Mouse (Mus musculus): Measurements from ENCODE around the gene Chil1.

DNA sequence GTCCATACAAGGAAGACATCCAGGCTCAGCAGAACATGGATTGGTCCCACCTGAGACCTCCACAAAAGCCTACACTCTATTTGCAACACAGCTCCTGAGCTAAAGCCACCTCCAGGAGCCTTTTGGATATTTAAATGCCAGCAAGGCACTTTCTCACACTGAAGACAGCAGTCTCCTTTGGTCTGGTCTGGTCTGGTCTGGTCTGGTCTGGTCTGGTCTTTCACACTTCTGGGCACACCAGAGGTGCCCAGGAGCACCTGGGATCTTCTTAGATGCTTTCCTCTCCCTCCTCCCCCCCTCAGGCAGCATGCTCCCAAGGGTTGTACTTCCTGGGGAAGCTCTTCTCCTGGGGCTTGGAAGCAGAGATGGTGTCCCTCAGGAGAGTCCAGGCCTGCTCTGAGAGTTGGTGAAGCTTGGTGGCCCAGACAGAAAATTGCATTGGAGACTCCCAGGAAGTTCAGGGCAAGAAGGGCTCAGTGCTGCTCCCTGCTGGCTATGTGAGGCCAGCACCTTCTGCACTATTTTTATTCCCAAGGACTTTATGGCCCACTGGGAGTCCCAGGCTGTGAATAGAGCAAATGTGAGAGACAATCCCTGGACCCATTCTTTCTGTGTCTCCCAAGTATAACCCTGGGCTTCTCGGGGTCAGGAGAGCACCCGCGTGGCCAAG is 19.9 kb downstream of the Chil1 start:
- peak; percentile 87 for TF ChIP-seq CTCF (conservative IDR thresholded peaks at IDR 0.05; ENCODE audit: low read length)
- no peak for TF ChIP-seq NANOG (IDR thresholded peaks at IDR 0.05; ENCODE audit: borderline replicate concordance, low read length)
- TF ChIP-seq POU5F1 (IDR thresholded peaks at IDR 0.05; ENCODE audit: borderline replicate concordance, low read length) = no peak

Data from E14TG2a.4 (cell line).